Mouse (Mus musculus) midbrain, embryonic 12.5 days (tissue): Measurements from ENCODE around the gene Ift122. TPM values are rescaled to one million over a fixed set of nuclear protein-coding genes. Genes with fewer than 3 reads are reported as not detected.

Experiments
- ATAC-seq: fragments of 200-750 bp; cut with Nextera tagmentation; 2 replicates; pipeline ENCODE4 v1.8.0; 2017; ENCODE audit warnings: low read depth, moderate TSS enrichment, moderate library complexity; ENCODE audit not compliant: low FRiP score
- H3K27ac ChIP-seq: fragments of 300-500 bp; sonication (generic); replicated peaks from 2 replicates; pipeline ENCODE4 v1.5.1; 2016; ENCODE audit warnings: mild to moderate bottlenecking
- H3K27me3 ChIP-seq: fragments of 300-500 bp; sonication (generic); 2 replicates; pipeline ENCODE4 v1.6.1; 2016; ENCODE audit warnings: mild to moderate bottlenecking
- H3K36me3 ChIP-seq: fragments of 300-500 bp; sonication (generic); 2 replicates; pipeline ENCODE4 v1.6.1; 2016
- H3K4me1 ChIP-seq: fragments of 300-500 bp; sonication (generic); 2 replicates; pipeline ENCODE4 v1.6.1; 2016
- H3K4me2 ChIP-seq: fragments of 300-500 bp; sonication (generic); replicated peaks from 2 replicates; pipeline ENCODE4 v1.6.1; 2016; ENCODE audit warnings: mild to moderate bottlenecking, moderate library complexity
- H3K4me3 ChIP-seq: fragments of 300-500 bp; sonication (generic); 2 replicates; pipeline ENCODE4 v1.5.1; 2016; ENCODE audit warnings: mild to moderate bottlenecking
- H3K9ac ChIP-seq: fragments of 300-500 bp; sonication (generic); replicated peaks from 2 replicates; pipeline ENCODE4 v1.6.1; 2016; ENCODE audit warnings: mild to moderate bottlenecking, moderate library complexity
- H3K9me3 ChIP-seq: fragments of 300-500 bp; sonication (generic); 2 replicates; pipeline ENCODE4 v1.6.1; 2016; ENCODE audit warnings: mild to moderate bottlenecking
- WGBS: fragments of 180-500 bp; shearing (Covaris S2); methylation state at CpG from one replicate; pipeline ENCODE4 v1.1.7; 2016; 5-methylcytosine and 5-hydroxymethylcytosine counted together
- polyA plus RNA-seq: library from polyadenylated mRNA; unstranded; fragments of >200 nt; fragmentation: Nextera tagmentation; extraction: Ambion mirVana; gene quantifications from 2 replicates; pipeline ENCODE4 v1.2.1, GENCODE M21; 2016

Gene Ift122
- polyA plus RNA-seq, 1 experiment from 2014 or later: 27.7 TPM

- Histone ChIP-seq H3K4me2 (no peak overlapping the region), H3K4me1 (no peaks in the 10 kb centered on the region; the same call in 1 of the 2 replicates), H3K27me3 (no peaks in the 10 kb centered on the region; the same call in 1 of the 2 replicates), H3K9me3 (peaks cover 7% of the 10 kb centered on the region; the same call in 1 of the 2 replicates), H3K36me3 (no peaks in the 10 kb centered on the region), H3K27ac (no peak overlapping the region), H3K4me3 (no peak overlapping the region), H3K9ac (no peak overlapping the region)
- WGBS: 90% methylated on average over 8 of the region's 8 CpGs
- ATAC-seq: no peak
Observed at GRCm38 (mm10) chr6:115935544-115935943, 82.3 kb downstream of the Ift122 start.

GRCm38 (mm10) chr6:115938011-115938410 is 84.7 kb downstream of the Ift122 start:
- no peaks in the 10 kb centered on the region for H3K36me3 ChIP-seq
- H3K27me3 ChIP-seq: no peaks in the 10 kb centered on the region; the same call in 1 of the 2 replicates
- H3K4me3 ChIP-seq: no peak overlapping the region
- 87% methylated on average over 2 of the region's 2 CpGs for WGBS
- no peak overlapping the region for H3K27ac ChIP-seq
- H3K9ac ChIP-seq: no peak overlapping the region
- H3K9me3 ChIP-seq: peaks cover 7% of the 10 kb centered on the region; the same call in 1 of the 2 replicates
- no peak for ATAC-seq
- peaks cover 3% of the 10 kb centered on the region; the same call in 1 of the 2 replicates for H3K4me1 ChIP-seq
- no peak overlapping the region for H3K4me2 ChIP-seq

- no peaks in the 10 kb centered on the region for H3K36me3 ChIP-seq
- H3K4me1 ChIP-seq: peaks cover 3% of the 10 kb centered on the region; the same call in 1 of the 2 replicates
- H3K27ac ChIP-seq: no peak overlapping the region
- WGBS: 92% methylated on average over 1 of the region's 1 CpGs
- no peak overlapping the region for H3K4me3 ChIP-seq
- H3K27me3 ChIP-seq: no peaks in the 10 kb centered on the region; the same call in 1 of the 2 replicates
- peaks cover 7% of the 10 kb centered on the region; the same call in 1 of the 2 replicates for H3K9me3 ChIP-seq
- no peak for ATAC-seq
- H3K4me2 ChIP-seq: no peak overlapping the region
- no peak overlapping the region for H3K9ac ChIP-seq
Observed at GRCm38 (mm10) chr6:115938798-115939197, 85.5 kb downstream of the Ift122 start.

GRCm38 (mm10) chr6:115940603-115941002 is 87.3 kb downstream of the Ift122 start:
- Histone ChIP-seq H3K36me3 (no peaks in the 10 kb centered on the region), H3K27me3 (no peaks in the 10 kb centered on the region), H3K27ac (no peak overlapping the region), H3K4me1 (peaks cover 3% of the 10 kb centered on the region; the same call in 1 of the 2 replicates), H3K4me3 (no peak overlapping the region), H3K4me2 (no peak overlapping the region), H3K9ac (no peak overlapping the region), H3K9me3 (peaks cover 7% of the 10 kb centered on the region; the same call in 1 of the 2 replicates)
- WGBS: 86% methylated on average over 1 of the region's 1 CpGs
- ATAC-seq: no peak

GRCm38 (mm10) chr6:115941128-115941527 is 87.9 kb downstream of the Ift122 start:
- no peak overlapping the region for H3K4me3 ChIP-seq
- peaks cover 7% of the 10 kb centered on the region; the same call in 1 of the 2 replicates for H3K9me3 ChIP-seq
- no peak overlapping the region for H3K27ac ChIP-seq
- ATAC-seq: no peak; the same call in 1 of the 2 replicates
- no peaks in the 10 kb centered on the region for H3K27me3 ChIP-seq
- no peak overlapping the region for H3K9ac ChIP-seq
- peaks cover 3% of the 10 kb centered on the region; the same call in 1 of the 2 replicates for H3K4me1 ChIP-seq
- 14% methylated on average over 6 of the region's 12 CpGs for WGBS
- no peaks in the 10 kb centered on the region for H3K36me3 ChIP-seq
- no peak overlapping the region for H3K4me2 ChIP-seq

GRCm38 (mm10) chr6:115943498-115944427 is 90.5 kb downstream of the Ift122 start:
- no peak overlapping the region for H3K4me3 ChIP-seq
- H3K27ac ChIP-seq: no peak overlapping the region
- H3K4me1 ChIP-seq: peaks cover 3% of the 10 kb centered on the region; the same call in 1 of the 2 replicates
- no peaks in the 10 kb centered on the region for H3K27me3 ChIP-seq
- no peaks in the 10 kb centered on the region for H3K9me3 ChIP-seq
- no peak overlapping the region for H3K4me2 ChIP-seq
- ATAC-seq: no peak
- WGBS: 80% methylated on average over 9 of the region's 9 CpGs
- H3K9ac ChIP-seq: no peak overlapping the region
- no peaks in the 10 kb centered on the region for H3K36me3 ChIP-seq

- ATAC-seq: no peak
- H3K4me3 ChIP-seq: no peak within 1 kb of the TSS
- no peaks in the 10 kb centered on the region for H3K36me3 ChIP-seq
- H3K9ac ChIP-seq: no peak within 1 kb of the TSS
- peaks cover 3% of the 10 kb centered on the region; the same call in 1 of the 2 replicates for H3K4me1 ChIP-seq
- WGBS: 80% methylated on average over 5 of the region's 5 CpGs
- no peaks in the 10 kb centered on the region for H3K9me3 ChIP-seq
- H3K27me3 ChIP-seq: no peaks in the 10 kb centered on the region
- H3K27ac ChIP-seq: no peak within 1 kb of the TSS
- no peak within 1 kb of the TSS for H3K4me2 ChIP-seq
Observed at GRCm38 (mm10) chr6:115944638-115945037, 91.4 kb downstream of the Ift122 start, which contains the start of gene H1foo. Gene H1foo, plus strand, starts transcription at chr6:115944938.

GRCm38 (mm10) chr6:115945633-115946032 is 92.4 kb downstream of the Ift122 start:
- Histone ChIP-seq H3K4me2 (no peak overlapping the region), H3K27me3 (no peaks in the 10 kb centered on the region), H3K36me3 (no peaks in the 10 kb centered on the region), H3K4me3 (no peak overlapping the region), H3K9me3 (no peaks in the 10 kb centered on the region), H3K27ac (no peak overlapping the region), H3K9ac (no peak overlapping the region), H3K4me1 (peaks cover 3% of the 10 kb centered on the region; the same call in 1 of the 2 replicates)
- no peak for ATAC-seq
- 93% methylated on average over 8 of the region's 8 CpGs for WGBS

- ATAC-seq: no peak
- peak overlapping the region; percentile 39; the same call in 1 of the 2 replicates for H3K27ac ChIP-seq
- WGBS: 66% methylated on average over 6 of the region's 6 CpGs
Observed at GRCm38 (mm10) chr6:115946389-115946788, 93.1 kb downstream of the Ift122 start.

GRCm38 (mm10) chr6:115954506-115955074 is 101.3 kb downstream of the Ift122 start:
- Histone ChIP-seq H3K4me2 (no peak overlapping the region), H3K27ac (no peak overlapping the region), H3K9ac (no peak overlapping the region), H3K4me1 (peaks cover 14% of the 10 kb centered on the region), H3K9me3 (no peaks in the 10 kb centered on the region), H3K4me3 (no peak overlapping the region), H3K36me3 (no peaks in the 10 kb centered on the region), H3K27me3 (no peaks in the 10 kb centered on the region)
- no peak for ATAC-seq
- 77% methylated on average over 9 of the region's 9 CpGs for whole genome bisulfite sequencing

More at GRCm38 (mm10) chr6:115946389-115946788, 93.1 kb downstream of the Ift122 start:
- Histone ChIP-seq H3K27me3 (no peaks in the 10 kb centered on the region), H3K4me2 (no peak overlapping the region), H3K4me1 (no peaks in the 10 kb centered on the region; the same call in 1 of the 2 replicates), H3K9me3 (no peaks in the 10 kb centered on the region), H3K9ac (no peak overlapping the region), H3K4me3 (no peak overlapping the region), H3K36me3 (no peaks in the 10 kb centered on the region)

- WGBS: 94% methylated on average over 4 of the region's 4 CpGs
- Histone ChIP-seq H3K9ac (no peak overlapping the region), H3K4me3 (no peak overlapping the region), H3K27ac (no peak overlapping the region), H3K4me2 (no peak overlapping the region), H3K4me1 (peaks cover 14% of the 10 kb centered on the region), H3K27me3 (no peaks in the 10 kb centered on the region), H3K9me3 (no peaks in the 10 kb centered on the region), H3K36me3 (no peaks in the 10 kb centered on the region)
- ATAC-seq: no peak
Observed at GRCm38 (mm10) chr6:115955169-115955568, 101.9 kb downstream of the Ift122 start.

- Histone ChIP-seq H3K4me3 (no peak overlapping the region), H3K9me3 (no peaks in the 10 kb centered on the region), H3K9ac (no peak overlapping the region), H3K27ac (no peak overlapping the region), H3K4me1 (peaks cover 14% of the 10 kb centered on the region), H3K36me3 (no peaks in the 10 kb centered on the region), H3K27me3 (no peaks in the 10 kb centered on the region), H3K4me2 (no peak overlapping the region)
- no peak for ATAC-seq
- 79% methylated on average over 11 of the region's 11 CpGs for WGBS
Observed at GRCm38 (mm10) chr6:115955664-115956063, 102.4 kb downstream of the Ift122 start.
